Mouse (Mus musculus): ENCODE measurements around the gene Alms1. TPM values are rescaled to one million over a fixed set of nuclear protein-coding genes. Genes with fewer than 3 reads are reported as not detected.
"Not testable (repeated sequence)": the region's sequence is repeated elsewhere in the genome, so short reads cannot be mapped to it uniquely, and the experiment has no call there.

The Alms1 gene
- polyA plus RNA-seq, 1 experiment from 2014 or later: 2.2 TPM

DNA sequence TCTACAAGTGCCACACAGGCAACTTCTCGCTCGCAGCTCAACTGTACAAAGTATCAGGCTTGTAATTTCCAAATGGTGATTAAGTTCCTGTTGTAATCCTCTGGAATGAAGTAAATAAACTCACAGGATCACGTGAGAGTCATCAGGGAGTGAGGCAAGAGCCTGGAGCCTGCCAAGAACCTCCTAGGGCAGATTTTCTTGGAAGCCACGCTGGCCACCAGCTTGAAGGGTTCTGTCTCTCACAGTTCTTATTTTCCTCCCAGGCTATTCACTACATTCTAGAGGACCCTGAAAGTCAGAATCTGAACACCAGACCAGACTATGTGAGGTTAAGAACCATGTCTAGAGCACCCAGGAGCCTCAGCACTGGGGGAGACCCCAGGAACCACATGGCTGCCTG is 114.6 kb downstream of the Alms1 start:
- WGBS: 73% methylated on average over 2 of the region's 4 CpGs
- not testable (repeated sequence) for H3K9me3 ChIP-seq (ENCODE audit: control insufficient read depth, low read length); H3K36me3 ChIP-seq (ENCODE audit: control insufficient read depth, insufficient read depth, low read length); H3K4me3 ChIP-seq (ENCODE audit: low read length); H3K27ac ChIP-seq (ENCODE audit: low read length); H3K4me2 ChIP-seq (ENCODE audit: low read depth, low read length); H3K9ac ChIP-seq (ENCODE audit: low read depth, low read length); H3K4me1 ChIP-seq (ENCODE audit: control insufficient read depth, insufficient read depth, low read length); H3K27me3 ChIP-seq (replicated peaks; ENCODE audit: control insufficient read depth, insufficient read depth, low read length); ATAC-seq

DNA sequence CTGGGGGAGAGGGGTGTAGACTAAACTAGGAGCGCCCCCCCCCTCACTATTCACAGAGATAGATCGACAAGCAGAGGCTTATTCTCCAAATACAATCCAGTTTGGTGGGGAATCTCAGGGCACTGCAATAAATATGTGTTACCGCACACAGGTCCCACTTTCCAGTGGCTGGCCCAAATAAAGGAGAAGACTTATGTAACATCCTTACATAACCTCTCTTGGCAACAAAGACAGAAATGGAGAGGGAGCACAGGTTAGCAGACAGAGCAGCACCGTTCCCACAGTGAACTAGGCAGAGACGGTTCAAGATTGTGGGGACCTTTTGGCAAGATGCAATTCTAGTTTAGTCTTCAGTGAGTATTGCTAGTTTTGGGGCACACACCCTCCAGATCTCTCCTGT is 121.9 kb downstream of the Alms1 start:
- not testable (repeated sequence) for H3K27ac ChIP-seq (ENCODE audit: low read length); H3K9ac ChIP-seq (ENCODE audit: low read depth, low read length); H3K36me3 ChIP-seq (ENCODE audit: control insufficient read depth, insufficient read depth, low read length); H3K4me3 ChIP-seq (ENCODE audit: low read length); H3K4me2 ChIP-seq (ENCODE audit: low read depth, low read length); H3K9me3 ChIP-seq (ENCODE audit: control insufficient read depth, low read length); ATAC-seq; H3K27me3 ChIP-seq (replicated peaks; ENCODE audit: control insufficient read depth, insufficient read depth, low read length); H3K4me1 ChIP-seq (ENCODE audit: control insufficient read depth, insufficient read depth, low read length)
- 91% methylated on average over 5 of the region's 5 CpGs for WGBS

GRCm38 (mm10) chr6:85709607-85710006 is 122.3 kb downstream of the Alms1 start:
- not testable (repeated sequence) for H3K9me3 ChIP-seq (ENCODE audit: control insufficient read depth, low read length); H3K36me3 ChIP-seq (ENCODE audit: control insufficient read depth, insufficient read depth, low read length); H3K4me3 ChIP-seq (ENCODE audit: low read length); ATAC-seq; H3K4me1 ChIP-seq (ENCODE audit: control insufficient read depth, insufficient read depth, low read length); H3K4me2 ChIP-seq (ENCODE audit: low read depth, low read length); H3K27me3 ChIP-seq (replicated peaks; ENCODE audit: control insufficient read depth, insufficient read depth, low read length); H3K9ac ChIP-seq (ENCODE audit: low read depth, low read length); H3K27ac ChIP-seq (ENCODE audit: low read length)
- 100% methylated on average over 1 of the region's 1 CpGs for WGBS

DNA sequence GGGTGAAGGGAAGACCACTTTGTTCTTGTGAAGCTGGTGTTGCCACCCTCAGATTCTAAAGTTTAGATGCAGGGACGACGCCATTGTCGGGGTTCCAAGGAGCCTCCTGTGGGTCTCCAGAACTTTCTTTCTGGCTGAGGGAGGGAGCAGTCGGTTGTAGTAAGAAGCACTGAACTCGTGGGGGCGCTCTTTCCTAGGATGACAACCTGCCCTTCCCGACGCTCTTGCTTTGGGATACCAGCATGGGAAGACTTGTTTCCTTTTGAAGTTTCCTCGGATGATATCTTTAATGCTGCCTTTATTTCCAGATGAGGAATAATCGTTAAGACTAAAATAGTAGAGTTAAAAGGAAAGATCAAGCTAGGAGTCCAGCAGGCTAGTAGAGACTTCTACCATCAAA is 125.8 kb downstream of the Alms1 start, which contains the start of gene Nat8f7:
Gene Nat8f7, minus strand, starts transcription at position 101 of the 400 bp plus-strand sequence.
- WGBS: 85% methylated on average over 9 of the region's 10 CpGs
- not testable (repeated sequence) for H3K4me2 ChIP-seq (ENCODE audit: low read depth, low read length); H3K36me3 ChIP-seq (ENCODE audit: control insufficient read depth, insufficient read depth, low read length)

More for the DNA sequence above, 125.8 kb downstream of the Alms1 start, which contains the start of gene Nat8f7:
- H3K27ac ChIP-seq (ENCODE audit: low read length); ATAC-seq; H3K9me3 ChIP-seq (ENCODE audit: control insufficient read depth, low read length); H3K4me1 ChIP-seq (ENCODE audit: control insufficient read depth, insufficient read depth, low read length); H3K9ac ChIP-seq (ENCODE audit: low read depth, low read length); H3K27me3 ChIP-seq (replicated peaks; ENCODE audit: control insufficient read depth, insufficient read depth, low read length); H3K4me3 ChIP-seq (ENCODE audit: low read length): not testable (repeated sequence)

Small RNA genes lying within 50 kb of the gene (microRNA-seq; reads per million reads assigned to microRNA genes)
- not detected for gene Gm27317

Other genes starting within 250 kb of the Alms1 start
- 15.6 and 20.9 TPM in 2 replicates for gene Rab11fip5, start 212.9 kb upstream of the Alms1 start, polyA plus RNA-seq (2015; fragmentation: Nextera tagmentation; extraction: Ambion mirVana)
- not detected in 2 replicates for gene Noto, start 163.6 kb upstream of the Alms1 start, polyA plus RNA-seq (2015; fragmentation: Nextera tagmentation; extraction: Ambion mirVana)
- gene Smyd5, start 155.5 kb upstream of the Alms1 start, polyA plus RNA-seq (2015; fragmentation: Nextera tagmentation; extraction: Ambion mirVana): 45.8 and 52.5 TPM in 2 replicates
- 417 and 458 TPM in 2 replicates for gene Cct7, start 136.0 kb upstream of the Alms1 start, polyA plus RNA-seq (2015; fragmentation: Nextera tagmentation; extraction: Ambion mirVana)
- gene Pradc1, start 135.6 kb upstream of the Alms1 start, polyA plus RNA-seq (2015; fragmentation: Nextera tagmentation; extraction: Ambion mirVana): 39.4 and 41.2 TPM in 2 replicates
- 0.12 and 0.16 TPM in 2 replicates for gene Fbxo41, start 84.5 kb upstream of the Alms1 start, polyA plus RNA-seq (2015; fragmentation: Nextera tagmentation; extraction: Ambion mirVana)
- gene Egr4, start 73.9 kb upstream of the Alms1 start, polyA plus RNA-seq (2015; fragmentation: Nextera tagmentation; extraction: Ambion mirVana): not detected in 2 replicates
- gene Nat8f7, start 125.7 kb downstream of the Alms1 start, polyA plus RNA-seq (2015; fragmentation: Nextera tagmentation; extraction: Ambion mirVana): 0.21 TPM in 1 of 2 replicates, not detected in the other
- 0.09 TPM in 1 of 2 replicates, not detected in the other for gene Nat8f3, start 178.2 kb downstream of the Alms1 start, polyA plus RNA-seq (2015; fragmentation: Nextera tagmentation; extraction: Ambion mirVana)
- not detected in 2 replicates for gene Nat8f6, start 233.4 kb downstream of the Alms1 start, polyA plus RNA-seq (2015; fragmentation: Nextera tagmentation; extraction: Ambion mirVana)
- 0.59 and 0.65 TPM in 2 replicates for gene Nat8f5, start 233.4 kb downstream of the Alms1 start, polyA plus RNA-seq (2015; fragmentation: Nextera tagmentation; extraction: Ambion mirVana)
- gene Nat8, start 244.6 kb downstream of the Alms1 start, polyA plus RNA-seq (2015; fragmentation: Nextera tagmentation; extraction: Ambion mirVana): 7.3 and 12.6 TPM in 2 replicates

All from intestine, embryonic 16.5 days (tissue).